Mouse (Mus musculus): Measurements from ENCODE around the gene Tinagl1. TPM values are rescaled to one million over a fixed set of nuclear protein-coding genes. Genes with fewer than 3 reads are reported as not detected.
A peak's percentile ranks its signal among the peaks of the same experiment; 100 is the strongest.

Tinagl1 gene
- polyA plus RNA-seq, 1 experiment from 2014 or later, result 65.6 TPM

- WGBS, result 33% methylated on average over 9 of the region's 9 CpGs
- no peak for ATAC-seq
These were observed 17.3 kb upstream of the Tinagl1 start for GRCm38 (mm10) chr4:130192266-130192665.

GRCm38 (mm10) chr4:130189606-130190005, 14.7 kb upstream of the Tinagl1 start:
- no peak overlapping the region for H3K9ac ChIP-seq
- H3K4me2 ChIP-seq (replicated peaks), result no peak overlapping the region
- no peak overlapping the region for H3K27ac ChIP-seq
- H3K4me1 ChIP-seq (replicated peaks), result 0 out of 2 replicates have a peak, but pooled peaks cover 3% of the 10 kb centered on the region
- no peaks in the 10 kb centered on the region for H3K9me3 ChIP-seq
- H3K36me3 ChIP-seq, result no peaks in the 10 kb centered on the region
- WGBS, result 66% methylated on average over 7 of the region's 7 CpGs
- no peak overlapping the region for H3K4me3 ChIP-seq (replicated peaks)
- no peaks in the 10 kb centered on the region for H3K27me3 ChIP-seq (replicated peaks)
- ATAC-seq, result 0 out of 2 replicates have a peak, but pooled peaks have one; percentile 48

More at GRCm38 (mm10) chr4:130192266-130192665, 17.3 kb upstream of the Tinagl1 start:
- H3K4me3 ChIP-seq (replicated peaks), result no peak overlapping the region
- no peaks in the 10 kb centered on the region for H3K9me3 ChIP-seq
- H3K36me3 ChIP-seq, result no peaks in the 10 kb centered on the region
- no peak overlapping the region for H3K4me2 ChIP-seq (replicated peaks)
- 0 out of 2 replicates have a peak, but pooled peaks cover 3% of the 10 kb centered on the region for H3K4me1 ChIP-seq (replicated peaks)
- H3K9ac ChIP-seq, result no peak overlapping the region
- no peak overlapping the region for H3K27ac ChIP-seq
- no peaks in the 10 kb centered on the region for H3K27me3 ChIP-seq (replicated peaks)

- ATAC-seq, result peak; percentile 80
- H3K27me3 ChIP-seq (replicated peaks), result no peaks in the 10 kb centered on the region
- peak overlapping the region; percentile 49 for H3K4me2 ChIP-seq (replicated peaks)
- H3K36me3 ChIP-seq, result no peaks in the 10 kb centered on the region
- H3K4me3 ChIP-seq (replicated peaks), result no peak overlapping the region
- H3K9ac ChIP-seq, result no peak overlapping the region
- WGBS, result 2% methylated on average over 13 of the region's 13 CpGs
- H3K9me3 ChIP-seq, result no peaks in the 10 kb centered on the region
- 0 out of 2 replicates have a peak, but pooled peaks cover 3% of the 10 kb centered on the region for H3K4me1 ChIP-seq (replicated peaks)
- H3K27ac ChIP-seq, result no peak overlapping the region
These were observed 13.9 kb upstream of the Tinagl1 start for GRCm38 (mm10) chr4:130188806-130189297.

- WGBS, result 60% methylated on average over 12 of the region's 12 CpGs
- no peak for ATAC-seq
- no peaks in the 10 kb centered on the region for H3K9me3 ChIP-seq
- no peaks in the 10 kb centered on the region for H3K36me3 ChIP-seq
- no peaks in the 10 kb centered on the region for H3K27me3 ChIP-seq (replicated peaks)
- H3K9ac ChIP-seq, result no peak overlapping the region
- H3K4me1 ChIP-seq (replicated peaks), result 0 out of 2 replicates have a peak, but pooled peaks cover 7% of the 10 kb centered on the region
- no peak overlapping the region for H3K4me3 ChIP-seq (replicated peaks)
- no peak overlapping the region for H3K4me2 ChIP-seq (replicated peaks)
- no peak overlapping the region for H3K27ac ChIP-seq
These were observed 12.0 kb upstream of the Tinagl1 start for GRCm38 (mm10) chr4:130186891-130187290.

GRCm38 (mm10) chr4:130186450-130186849, 11.5 kb upstream of the Tinagl1 start:
- H3K9me3 ChIP-seq, result no peaks in the 10 kb centered on the region
- H3K4me3 ChIP-seq (replicated peaks), result no peak overlapping the region
- H3K4me1 ChIP-seq (replicated peaks), result 0 out of 2 replicates have a peak, but pooled peaks cover 7% of the 10 kb centered on the region
- whole genome bisulfite sequencing, result 76% methylated on average over 9 of the region's 9 CpGs
- H3K9ac ChIP-seq, result no peak overlapping the region
- no peak for ATAC-seq
- no peak overlapping the region for H3K27ac ChIP-seq
- H3K36me3 ChIP-seq, result no peaks in the 10 kb centered on the region
- H3K4me2 ChIP-seq (replicated peaks), result no peak overlapping the region
- H3K27me3 ChIP-seq (replicated peaks), result no peaks in the 10 kb centered on the region

- no peak overlapping the region for H3K4me3 ChIP-seq (replicated peaks)
- 83% methylated on average over 5 of the region's 5 CpGs for WGBS
- H3K27me3 ChIP-seq (replicated peaks), result no peaks in the 10 kb centered on the region
- H3K9me3 ChIP-seq, result no peaks in the 10 kb centered on the region
- 0 out of 2 replicates have a peak, but pooled peaks cover 7% of the 10 kb centered on the region for H3K4me1 ChIP-seq (replicated peaks)
- no peak overlapping the region for H3K27ac ChIP-seq
- H3K9ac ChIP-seq, result no peak overlapping the region
- H3K36me3 ChIP-seq, result no peaks in the 10 kb centered on the region
- no peak for ATAC-seq
- no peak overlapping the region for H3K4me2 ChIP-seq (replicated peaks)
These were observed 9.0 kb upstream of the Tinagl1 start for GRCm38 (mm10) chr4:130183879-130184278.

- Histone ChIP-seq H3K4me1 (replicated peaks) (0 out of 2 replicates have a peak, but pooled peaks cover 4% of the 10 kb centered on the region), H3K4me3 (replicated peaks) (no peak overlapping the region), H3K9ac (no peak overlapping the region; the same call in 1 of the 2 replicates), H3K36me3 (no peaks in the 10 kb centered on the region), H3K4me2 (replicated peaks) (no peak overlapping the region), H3K27ac (no peak overlapping the region), H3K9me3 (no peaks in the 10 kb centered on the region), H3K27me3 (replicated peaks) (no peaks in the 10 kb centered on the region)
- WGBS, result 63% methylated on average over 13 of the region's 13 CpGs
- no peak for ATAC-seq
These were observed 8.1 kb upstream of the Tinagl1 start for GRCm38 (mm10) chr4:130183023-130183422.

GRCm38 (mm10) chr4:130181886-130182285, 7.0 kb upstream of the Tinagl1 start:
- no peak for ATAC-seq
- H3K9me3 ChIP-seq, result no peaks in the 10 kb centered on the region
- no peak overlapping the region for H3K4me3 ChIP-seq (replicated peaks)
- H3K36me3 ChIP-seq, result no peaks in the 10 kb centered on the region
- no peaks in the 10 kb centered on the region for H3K27me3 ChIP-seq (replicated peaks)
- no peak overlapping the region for H3K27ac ChIP-seq
- no peak overlapping the region for H3K4me2 ChIP-seq (replicated peaks)
- H3K9ac ChIP-seq, result no peak overlapping the region
- peaks cover 12% of the 10 kb centered on the region for H3K4me1 ChIP-seq (replicated peaks)
- WGBS, result 33% methylated on average over 4 of the region's 4 CpGs

- WGBS, result 75% methylated on average over 7 of the region's 7 CpGs
- ATAC-seq, result no peak
- no peak overlapping the region for H3K4me2 ChIP-seq (replicated peaks)
These were observed 6.1 kb upstream of the Tinagl1 start for GRCm38 (mm10) chr4:130180909-130181602.

GRCm38 (mm10) chr4:130179876-130180275, 5.0 kb upstream of the Tinagl1 start:
- Histone ChIP-seq H3K27me3 (replicated peaks) (no peaks in the 10 kb centered on the region), H3K4me2 (replicated peaks) (no peak overlapping the region), H3K4me3 (replicated peaks) (no peak overlapping the region), H3K4me1 (replicated peaks) (peaks cover 27% of the 10 kb centered on the region), H3K27ac (no peak overlapping the region), H3K9ac (no peak overlapping the region), H3K9me3 (no peaks in the 10 kb centered on the region), H3K36me3 (no peaks in the 10 kb centered on the region)
- 73% methylated on average over 3 of the region's 3 CpGs for WGBS
- ATAC-seq, result no peak

More at GRCm38 (mm10) chr4:130180909-130181602, 6.1 kb upstream of the Tinagl1 start:
- H3K9me3 ChIP-seq, result no peaks in the 10 kb centered on the region
- H3K4me1 ChIP-seq (replicated peaks), result peaks cover 16% of the 10 kb centered on the region
- no peak overlapping the region for H3K27ac ChIP-seq
- no peak overlapping the region for H3K4me3 ChIP-seq (replicated peaks)
- no peaks in the 10 kb centered on the region for H3K27me3 ChIP-seq (replicated peaks)
- H3K9ac ChIP-seq, result no peak overlapping the region
- no peaks in the 10 kb centered on the region for H3K36me3 ChIP-seq

- no peak overlapping the region for H3K27ac ChIP-seq
- no peak for ATAC-seq
- no peaks in the 10 kb centered on the region for H3K9me3 ChIP-seq
- H3K4me3 ChIP-seq (replicated peaks), result no peak overlapping the region
- peaks cover 41% of the 10 kb centered on the region for H3K4me1 ChIP-seq (replicated peaks)
- H3K9ac ChIP-seq, result no peak overlapping the region
- peaks cover 4% of the 10 kb centered on the region for H3K27me3 ChIP-seq (replicated peaks)
- WGBS, result 59% methylated on average over 7 of the region's 7 CpGs
- H3K4me2 ChIP-seq (replicated peaks), result no peak overlapping the region
- no peaks in the 10 kb centered on the region for H3K36me3 ChIP-seq
These were observed 2.6 kb upstream of the Tinagl1 start for GRCm38 (mm10) chr4:130177536-130177935.

- Histone ChIP-seq H3K4me3 (replicated peaks) (no peak overlapping the region), H3K9ac (no peak overlapping the region), H3K4me2 (replicated peaks) (no peak overlapping the region), H3K4me1 (replicated peaks) (peaks cover 45% of the 10 kb centered on the region), H3K27me3 (replicated peaks) (peaks cover 4% of the 10 kb centered on the region), H3K27ac (0 out of 2 replicates have a peak overlapping the region, but pooled peaks have one; percentile 36), H3K36me3 (no peaks in the 10 kb centered on the region), H3K9me3 (no peaks in the 10 kb centered on the region)
- no peak for ATAC-seq
- 53% methylated on average over 4 of the region's 4 CpGs for WGBS
These were observed 2.2 kb upstream of the Tinagl1 start for GRCm38 (mm10) chr4:130177087-130177486.

Data from intestine, embryonic 15.5 days (tissue).